Mouse (Mus musculus): ENCODE results near the gene Cttn. TPM values are rescaled to one million over a fixed set of nuclear protein-coding genes. Genes with fewer than 3 reads are reported as not detected.
A peak's percentile ranks its signal among the peaks of the same experiment; 100 is the strongest.

Gene Cttn
- polyA plus RNA-seq, 1 experiment from 2014 or later, result 193 TPM

GRCm38 (mm10) chr7:144480314-144480713, 9.5 kb upstream of the Cttn start:
- Histone ChIP-seq H3K9ac (ENCODE audit: low read length) (no peak overlapping the region), H3K4me2 (no peak overlapping the region), H3K36me3 (ENCODE audit: control insufficient read depth, insufficient read depth, low read length) (peaks cover 33% of the 10 kb centered on the region; the same call in 1 of the 2 replicates), H3K27me3 (ENCODE audit: control insufficient read depth, insufficient read depth, low read length) (no peaks in the 10 kb centered on the region), H3K4me3 (ENCODE audit: low read depth, low read length) (no peak overlapping the region), H3K27ac (ENCODE audit: low read depth, low read length) (no peak overlapping the region), H3K4me1 (ENCODE audit: control insufficient read depth, insufficient read depth, low read length) (no peaks in the 10 kb centered on the region), H3K9me3 (ENCODE audit: control insufficient read depth, low read length) (no peaks in the 10 kb centered on the region)
- DNase-seq (ENCODE audit: low spot score, missing footprints) (no peak), ATAC-seq (ENCODE audit: low FRiP score) (no peak)

- Histone ChIP-seq H3K27ac (ENCODE audit: low read depth, low read length) (no peak overlapping the region), H3K9me3 (ENCODE audit: control insufficient read depth, low read length) (no peaks in the 10 kb centered on the region), H3K4me1 (ENCODE audit: control insufficient read depth, insufficient read depth, low read length) (no peaks in the 10 kb centered on the region), H3K27me3 (ENCODE audit: control insufficient read depth, insufficient read depth, low read length) (no peaks in the 10 kb centered on the region), H3K36me3 (ENCODE audit: control insufficient read depth, insufficient read depth, low read length) (peaks cover 31% of the 10 kb centered on the region; the same call in 1 of the 2 replicates), H3K4me2 (no peak overlapping the region), H3K9ac (ENCODE audit: low read length) (no peak overlapping the region), H3K4me3 (ENCODE audit: low read depth, low read length) (no peak overlapping the region)
- no peak for ATAC-seq (ENCODE audit: low FRiP score)
- no peak for DNase-seq (ENCODE audit: low spot score, missing footprints)
- 89% methylated on average over 1 of the region's 1 CpGs for WGBS
These were observed 8.8 kb upstream of the Cttn start for GRCm38 (mm10) chr7:144479569-144479968.

- 88% methylated on average over 3 of the region's 3 CpGs for WGBS
- H3K4me1 ChIP-seq (ENCODE audit: control insufficient read depth, insufficient read depth, low read length), result no peaks in the 10 kb centered on the region
- H3K4me3 ChIP-seq (ENCODE audit: low read depth, low read length), result no peak overlapping the region
These were observed 4.9 kb upstream of the Cttn start for GRCm38 (mm10) chr7:144475741-144476140.

GRCm38 (mm10) chr7:144473486-144473885, 2.7 kb upstream of the Cttn start:
- no peak overlapping the region for H3K4me2 ChIP-seq
- peaks cover 3% of the 10 kb centered on the region; the same call in 1 of the 2 replicates for H3K36me3 ChIP-seq (ENCODE audit: control insufficient read depth, insufficient read depth, low read length)
- DNase-seq (ENCODE audit: low spot score, missing footprints) (no peak), ATAC-seq (ENCODE audit: low FRiP score) (no peak)
- no peaks in the 10 kb centered on the region for H3K27me3 ChIP-seq (ENCODE audit: control insufficient read depth, insufficient read depth, low read length)
- WGBS, result 67% methylated on average over 4 of the region's 4 CpGs
- H3K9me3 ChIP-seq (ENCODE audit: control insufficient read depth, low read length), result no peaks in the 10 kb centered on the region
- H3K4me3 ChIP-seq (ENCODE audit: low read depth, low read length), result no peak overlapping the region
- no peak overlapping the region for H3K9ac ChIP-seq (ENCODE audit: low read length)
- H3K27ac ChIP-seq (ENCODE audit: low read depth, low read length), result no peak overlapping the region
- H3K4me1 ChIP-seq (ENCODE audit: control insufficient read depth, insufficient read depth, low read length), result peaks cover 9% of the 10 kb centered on the region

More at GRCm38 (mm10) chr7:144475741-144476140, 4.9 kb upstream of the Cttn start:
- no peak for DNase-seq (ENCODE audit: low spot score, missing footprints)
- Histone ChIP-seq H3K36me3 (ENCODE audit: control insufficient read depth, insufficient read depth, low read length) (peaks cover 13% of the 10 kb centered on the region; the same call in 1 of the 2 replicates), H3K9me3 (ENCODE audit: control insufficient read depth, low read length) (no peaks in the 10 kb centered on the region), H3K4me2 (no peak overlapping the region), H3K27me3 (ENCODE audit: control insufficient read depth, insufficient read depth, low read length) (no peaks in the 10 kb centered on the region), H3K9ac (ENCODE audit: low read length) (no peak overlapping the region), H3K27ac (ENCODE audit: low read depth, low read length) (no peak overlapping the region)
- no peak for ATAC-seq (ENCODE audit: low FRiP score)

- Histone ChIP-seq H3K4me2 (peak overlapping the region; percentile 88), H3K36me3 (ENCODE audit: control insufficient read depth, insufficient read depth, low read length) (no peaks in the 10 kb centered on the region), H3K9ac (ENCODE audit: low read length) (peak overlapping the region; percentile 94), H3K9me3 (ENCODE audit: control insufficient read depth, low read length) (no peaks in the 10 kb centered on the region), H3K27me3 (ENCODE audit: control insufficient read depth, insufficient read depth, low read length) (no peaks in the 10 kb centered on the region), H3K4me1 (ENCODE audit: control insufficient read depth, insufficient read depth, low read length) (peaks cover 9% of the 10 kb centered on the region), H3K4me3 (ENCODE audit: low read depth, low read length) (peak overlapping the region; percentile 91), H3K27ac (ENCODE audit: low read depth, low read length) (no peak overlapping the region; the same call in 1 of the 2 replicates)
- WGBS, result 81% methylated on average over 2 of the region's 2 CpGs
- DNase-seq (ENCODE audit: low spot score, missing footprints), result no peak
- no peak for ATAC-seq (ENCODE audit: low FRiP score)
These were observed 294 bp upstream of the Cttn start for GRCm38 (mm10) chr7:144471103-144471502.

GRCm38 (mm10) chr7:144469908-144470544, 783 bp downstream of the Cttn start:
- Histone ChIP-seq H3K27me3 (ENCODE audit: control insufficient read depth, insufficient read depth, low read length) (no peaks in the 10 kb centered on the region), H3K4me1 (ENCODE audit: control insufficient read depth, insufficient read depth, low read length) (peaks cover 9% of the 10 kb centered on the region), H3K4me2 (peak overlapping the region; percentile 88), H3K9ac (ENCODE audit: low read length) (peak overlapping the region; percentile 94), H3K27ac (ENCODE audit: low read depth, low read length) (peak overlapping the region; percentile 11; the same call in 1 of the 2 replicates), H3K4me3 (ENCODE audit: low read depth, low read length) (peak overlapping the region; percentile 91), H3K9me3 (ENCODE audit: control insufficient read depth, low read length) (no peaks in the 10 kb centered on the region), H3K36me3 (ENCODE audit: control insufficient read depth, insufficient read depth, low read length) (no peaks in the 10 kb centered on the region; the same call in 1 of the 2 replicates)
- under 1% methylated on average over 31 of the region's 31 CpGs for WGBS
- DNase-seq (ENCODE audit: low spot score, missing footprints) (no peak), ATAC-seq (ENCODE audit: low FRiP score) (peak; percentile 20)

GRCm38 (mm10) chr7:144469181-144469641, 1.6 kb downstream of the Cttn start:
- peak overlapping the region; percentile 88 for H3K4me2 ChIP-seq
- DNase-seq (ENCODE audit: low spot score, missing footprints) (no peak), ATAC-seq (ENCODE audit: low FRiP score) (no peak)
- H3K9ac ChIP-seq (ENCODE audit: low read length), result peak overlapping the region; percentile 94
- 18% methylated on average over 4 of the region's 4 CpGs for WGBS
- peak overlapping the region; percentile 91; the same call in 1 of the 2 replicates for H3K4me3 ChIP-seq (ENCODE audit: low read depth, low read length)
- peaks cover 9% of the 10 kb centered on the region for H3K4me1 ChIP-seq (ENCODE audit: control insufficient read depth, insufficient read depth, low read length)
- H3K27ac ChIP-seq (ENCODE audit: low read depth, low read length), result no peak overlapping the region
- H3K27me3 ChIP-seq (ENCODE audit: control insufficient read depth, insufficient read depth, low read length), result no peaks in the 10 kb centered on the region
- no peaks in the 10 kb centered on the region for H3K9me3 ChIP-seq (ENCODE audit: control insufficient read depth, low read length)
- H3K36me3 ChIP-seq (ENCODE audit: control insufficient read depth, insufficient read depth, low read length), result no peaks in the 10 kb centered on the region; the same call in 1 of the 2 replicates

- peak overlapping the region; percentile 91; the same call in 1 of the 2 replicates for H3K4me3 ChIP-seq (ENCODE audit: low read depth, low read length)
- DNase-seq (ENCODE audit: low spot score, missing footprints), result no peak
- H3K4me2 ChIP-seq, result peak overlapping the region; percentile 88
- no peak overlapping the region for H3K27ac ChIP-seq (ENCODE audit: low read depth, low read length)
- H3K4me1 ChIP-seq (ENCODE audit: control insufficient read depth, insufficient read depth, low read length), result peaks cover 9% of the 10 kb centered on the region
- H3K27me3 ChIP-seq (ENCODE audit: control insufficient read depth, insufficient read depth, low read length), result no peaks in the 10 kb centered on the region
- no peak for ATAC-seq (ENCODE audit: low FRiP score)
- no peaks in the 10 kb centered on the region for H3K9me3 ChIP-seq (ENCODE audit: control insufficient read depth, low read length)
- no peak overlapping the region for H3K9ac ChIP-seq (ENCODE audit: low read length)
- no peaks in the 10 kb centered on the region; the same call in none of the 2 replicates for H3K36me3 ChIP-seq (ENCODE audit: control insufficient read depth, insufficient read depth, low read length)
- 90% methylated on average over 5 of the region's 5 CpGs for WGBS
These were observed 2.1 kb downstream of the Cttn start for GRCm38 (mm10) chr7:144468741-144469140.

- H3K4me1 ChIP-seq (ENCODE audit: control insufficient read depth, insufficient read depth, low read length), result no peaks in the 10 kb centered on the region
- H3K9me3 ChIP-seq (ENCODE audit: control insufficient read depth, low read length), result no peaks in the 10 kb centered on the region
- no peak overlapping the region for H3K27ac ChIP-seq (ENCODE audit: low read depth, low read length)
- DNase-seq (ENCODE audit: low spot score, missing footprints) (no peak), ATAC-seq (ENCODE audit: low FRiP score) (no peak)
- 93% methylated on average over 7 of the region's 7 CpGs for WGBS
- no peaks in the 10 kb centered on the region for H3K27me3 ChIP-seq (ENCODE audit: control insufficient read depth, insufficient read depth, low read length)
- no peak overlapping the region for H3K4me2 ChIP-seq
- peaks cover 39% of the 10 kb centered on the region for H3K36me3 ChIP-seq (ENCODE audit: control insufficient read depth, insufficient read depth, low read length)
- no peak overlapping the region for H3K4me3 ChIP-seq (ENCODE audit: low read depth, low read length)
- H3K9ac ChIP-seq (ENCODE audit: low read length), result no peak overlapping the region
These were observed 8.2 kb downstream of the Cttn start for GRCm38 (mm10) chr7:144462577-144462976.

Data from midbrain, embryonic 11.5 days (tissue).